Mouse (Mus musculus): Measurements from ENCODE around the gene Kat2b.
"Not testable (repeated sequence)": the region's sequence is repeated elsewhere in the genome, so short reads cannot be mapped to it uniquely, and the experiment has no call there.

Gene Kat2b

DNA sequence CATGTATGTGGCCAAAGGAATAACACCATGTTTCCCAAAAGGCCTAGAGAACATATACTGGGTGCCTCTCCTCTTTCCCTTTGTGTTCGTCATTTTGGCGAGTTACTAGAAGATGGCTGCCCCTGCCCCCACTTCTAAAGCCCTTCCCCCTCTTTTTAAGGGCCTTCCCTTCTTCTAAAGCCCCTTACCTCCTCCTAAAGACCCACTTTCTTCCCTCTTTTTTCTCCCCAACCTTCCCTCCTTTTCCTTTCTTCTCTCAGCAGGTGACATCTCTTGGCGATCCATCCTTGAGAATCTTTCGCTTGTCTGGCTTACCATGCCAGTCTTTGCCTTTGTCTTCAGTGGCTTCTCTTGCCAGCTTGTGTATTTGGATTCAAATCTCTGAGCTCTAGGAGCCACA is 31.9 kb downstream of the Kat2b start:
- DNase-seq (ENCODE audit: low spot score in 2 of 2), result no peak

DNA sequence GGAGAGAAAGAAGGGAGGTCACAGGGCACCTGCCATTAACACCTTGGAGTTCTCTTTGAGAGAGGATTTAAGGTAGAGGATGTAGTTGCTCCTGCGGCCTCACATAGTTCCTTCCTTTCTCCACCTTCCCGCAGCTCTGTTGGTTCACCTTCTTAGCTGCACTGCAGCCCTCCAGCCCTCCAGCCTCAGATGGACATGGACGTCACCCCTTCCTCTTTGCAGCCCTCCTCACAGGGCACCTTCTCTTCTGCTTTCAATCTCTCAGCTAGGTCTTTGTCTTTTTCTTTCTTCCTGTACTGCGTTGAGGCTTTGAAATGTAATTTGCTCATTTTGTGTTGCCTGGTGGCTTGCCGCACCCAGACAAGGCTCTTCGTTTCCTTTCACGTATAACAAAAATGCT is 36.6 kb downstream of the Kat2b start:
- not testable (repeated sequence) for DNase-seq (ENCODE audit: low spot score in 2 of 2)

DNA sequence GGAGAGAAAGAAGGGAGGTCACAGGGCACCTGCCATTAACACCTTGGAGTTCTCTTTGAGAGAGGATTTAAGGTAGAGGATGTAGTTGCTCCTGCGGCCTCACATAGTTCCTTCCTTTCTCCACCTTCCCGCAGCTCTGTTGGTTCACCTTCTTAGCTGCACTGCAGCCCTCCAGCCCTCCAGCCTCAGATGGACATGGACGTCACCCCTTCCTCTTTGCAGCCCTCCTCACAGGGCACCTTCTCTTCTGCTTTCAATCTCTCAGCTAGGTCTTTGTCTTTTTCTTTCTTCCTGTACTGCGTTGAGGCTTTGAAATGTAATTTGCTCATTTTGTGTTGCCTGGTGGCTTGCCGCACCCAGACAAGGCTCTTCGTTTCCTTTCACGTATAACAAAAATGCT is 39.4 kb downstream of the Kat2b start:
- DNase-seq (ENCODE audit: low spot score in 2 of 2), result not testable (repeated sequence)

DNA sequence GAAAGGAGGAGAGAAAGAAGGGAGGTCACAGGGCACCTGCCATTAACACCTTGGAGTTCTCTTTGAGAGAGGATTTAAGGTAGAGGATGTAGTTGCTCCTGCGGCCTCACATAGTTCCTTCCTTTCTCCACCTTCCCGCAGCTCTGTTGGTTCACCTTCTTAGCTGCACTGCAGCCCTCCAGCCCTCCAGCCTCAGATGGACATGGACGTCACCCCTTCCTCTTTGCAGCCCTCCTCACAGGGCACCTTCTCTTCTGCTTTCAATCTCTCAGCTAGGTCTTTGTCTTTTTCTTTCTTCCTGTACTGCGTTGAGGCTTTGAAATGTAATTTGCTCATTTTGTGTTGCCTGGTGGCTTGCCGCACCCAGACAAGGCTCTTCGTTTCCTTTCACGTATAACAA is 42.3 kb downstream of the Kat2b start:
- not testable (repeated sequence) for DNase-seq (ENCODE audit: low spot score in 2 of 2)

DNA sequence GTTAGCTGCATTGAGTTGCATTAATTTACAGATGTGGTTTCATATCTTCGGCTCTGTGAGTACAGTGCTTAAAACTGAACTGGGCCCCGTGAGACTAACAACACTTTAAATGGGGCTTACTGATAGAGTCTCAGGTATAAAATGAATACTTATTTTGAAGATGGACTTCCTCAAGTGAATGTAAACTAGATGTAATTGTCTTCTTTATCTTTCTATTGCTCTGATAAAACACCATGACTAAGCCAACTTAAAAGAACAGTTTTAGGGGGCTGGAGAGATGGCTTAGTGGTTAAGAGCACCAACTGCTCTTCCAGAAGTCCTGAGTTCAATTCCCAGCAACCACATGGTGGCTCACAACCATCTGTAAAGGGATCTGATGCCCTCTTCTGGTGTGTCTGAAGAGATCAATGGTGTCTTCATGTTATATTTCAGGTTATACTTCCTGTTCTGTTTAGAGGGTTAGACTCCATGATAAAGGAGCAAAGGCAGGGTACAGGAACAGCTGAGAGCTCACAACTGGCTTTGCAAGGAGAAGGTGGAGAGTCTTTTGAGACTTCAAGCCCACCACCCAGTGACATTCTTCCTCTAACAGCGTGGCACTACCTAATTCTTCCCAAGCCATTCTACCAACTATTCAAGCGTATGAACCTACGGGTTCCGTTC is 50.8 kb downstream of the Kat2b start:
- DNase-seq (ENCODE audit: low spot score in 2 of 2), result no peak

DNA sequence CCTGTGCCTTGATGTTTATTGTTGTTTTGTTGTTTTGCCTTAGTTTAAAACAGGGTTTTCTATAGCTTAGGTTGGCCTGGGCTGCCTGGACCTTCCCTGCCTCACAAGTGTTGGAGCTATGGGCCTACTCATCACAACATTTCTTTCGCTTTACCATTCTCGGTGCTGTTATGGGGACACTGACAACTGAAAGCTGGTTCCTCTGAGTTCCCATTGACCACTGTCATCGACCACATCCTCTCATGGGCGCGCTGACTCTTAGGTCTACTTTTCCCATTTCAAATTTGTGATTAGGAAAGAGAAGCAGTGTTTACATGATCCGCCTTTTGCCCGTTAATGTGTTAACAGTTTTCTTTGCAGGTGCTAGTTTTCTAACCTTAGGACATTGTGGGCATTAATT is 51.7 kb downstream of the Kat2b start:
- DNase-seq (ENCODE audit: low spot score in 2 of 2), result no peak

DNA sequence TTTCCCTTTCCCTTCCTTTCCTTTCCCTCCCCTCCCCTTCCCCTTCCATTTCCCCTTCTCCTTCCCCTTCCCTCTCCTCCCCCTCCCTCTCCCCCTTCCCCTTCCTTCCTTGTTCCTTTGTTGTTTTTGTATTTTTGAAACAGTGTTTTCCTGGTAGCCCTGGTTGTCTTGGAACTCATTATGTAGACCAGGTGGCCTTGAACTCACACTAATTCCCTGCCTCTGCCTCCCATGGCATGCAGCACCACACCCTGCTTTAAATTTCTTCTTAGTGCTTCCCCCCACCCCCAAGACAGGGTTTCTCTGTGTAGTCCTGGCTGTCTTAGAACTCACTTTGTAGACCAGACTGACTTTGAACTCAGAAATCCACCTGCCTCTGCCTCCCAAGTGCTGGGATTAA is 52.7 kb downstream of the Kat2b start:
- DNase-seq (ENCODE audit: low spot score in 2 of 2), result no peak

DNA sequence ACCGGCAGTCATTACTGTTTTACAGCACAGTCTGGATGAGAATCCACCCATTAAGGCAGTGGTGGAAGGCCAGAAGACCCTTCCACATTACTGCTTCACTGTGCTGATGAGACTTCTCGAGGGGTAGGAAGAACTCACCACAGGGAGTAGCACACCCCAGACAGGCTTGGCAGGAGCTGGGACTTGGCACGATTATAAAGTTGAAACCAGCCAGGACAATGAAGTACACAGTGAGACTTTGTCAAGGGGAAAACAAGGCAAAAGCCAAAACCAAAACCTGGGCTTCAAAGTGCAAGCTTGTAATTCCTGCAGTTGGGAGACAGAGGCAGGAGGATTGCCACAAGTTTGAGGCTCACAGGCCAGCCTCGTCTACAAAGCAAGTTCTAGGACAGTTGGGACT is 54.0 kb downstream of the Kat2b start:
- no peak for DNase-seq (ENCODE audit: low spot score in 2 of 2)

DNA sequence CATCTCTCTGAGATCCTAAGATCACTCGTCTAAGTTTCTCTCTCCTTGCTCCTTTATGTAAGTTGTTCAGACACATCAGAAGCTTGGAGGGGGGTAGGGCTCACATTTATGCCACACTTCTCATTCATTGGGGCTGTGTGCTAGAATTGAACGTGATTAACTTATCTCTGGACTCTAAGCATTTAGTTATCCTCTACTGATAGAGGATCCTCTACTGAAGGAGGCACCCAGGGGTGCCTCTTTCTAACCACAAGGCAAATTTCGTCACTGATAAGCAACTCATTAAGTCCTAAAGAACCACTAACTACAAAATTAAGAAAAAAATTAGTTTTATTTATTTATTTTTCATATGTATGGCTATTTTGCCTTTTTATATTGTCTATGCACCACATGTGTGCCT is 55.5 kb downstream of the Kat2b start:
- DNase-seq (ENCODE audit: low spot score in 2 of 2), result no peak

DNA sequence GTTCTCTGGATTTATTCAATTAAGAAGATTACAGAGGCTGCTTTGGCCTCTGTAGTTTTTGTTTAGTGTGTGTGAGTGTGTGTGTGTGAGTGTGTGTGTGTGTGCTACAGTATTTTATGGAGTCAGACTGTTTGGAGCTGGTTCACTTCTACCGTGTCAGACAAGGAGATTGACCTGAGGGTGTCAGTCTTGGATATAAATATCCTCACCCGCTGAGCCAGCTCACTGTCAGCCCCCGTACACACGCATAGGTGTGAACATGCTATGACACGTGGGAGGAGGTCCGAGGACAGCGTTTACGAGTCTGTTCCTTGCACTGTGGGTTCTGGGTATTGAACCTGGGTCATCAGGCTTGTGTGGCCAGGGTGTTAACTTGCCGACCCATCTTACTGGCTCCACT is 57.1 kb downstream of the Kat2b start:
- no peak for DNase-seq (ENCODE audit: low spot score in 2 of 2)

DNA sequence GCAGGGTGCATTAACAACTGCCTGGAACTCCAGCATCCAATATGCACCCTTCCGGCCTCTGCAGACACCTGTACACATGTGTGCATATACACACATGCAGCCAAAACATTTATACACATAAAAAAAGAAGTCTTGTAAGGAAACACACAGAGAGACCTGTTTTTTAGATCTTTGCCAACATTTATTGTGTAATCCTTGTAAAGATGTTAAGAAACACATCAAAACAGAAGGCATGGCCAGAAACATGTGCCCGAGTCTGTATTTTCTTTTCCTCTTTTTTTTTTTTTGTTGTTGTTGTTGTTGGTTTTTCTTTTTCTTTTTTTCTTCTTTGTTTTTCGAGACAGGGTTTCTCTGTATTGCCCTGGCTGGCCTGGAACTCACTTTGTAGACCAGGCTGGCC is 59.5 kb downstream of the Kat2b start:
- no peak for DNase-seq (ENCODE audit: low spot score in 2 of 2)

DNA sequence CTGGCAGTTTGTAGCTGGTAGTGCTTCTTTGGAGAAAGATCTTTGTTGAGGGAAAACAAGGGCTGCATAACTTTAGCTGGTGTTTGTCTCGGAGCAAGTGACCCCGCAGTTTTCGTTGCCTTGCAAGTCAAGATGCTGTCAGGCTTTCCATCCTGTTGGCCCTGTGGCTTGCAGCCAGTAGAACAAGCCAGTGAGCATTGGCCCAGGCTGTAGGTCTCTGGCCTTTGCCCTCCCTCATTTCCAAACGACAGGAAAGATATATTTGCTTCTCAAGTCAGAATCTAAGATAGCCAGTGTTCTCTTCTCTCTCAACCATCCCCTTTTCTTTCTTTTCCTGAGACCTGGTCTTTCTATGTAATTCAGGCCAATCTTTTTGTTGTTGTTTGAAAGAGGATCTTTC is 60.8 kb downstream of the Kat2b start:
- no peak for DNase-seq (ENCODE audit: low spot score in 2 of 2)

DNA sequence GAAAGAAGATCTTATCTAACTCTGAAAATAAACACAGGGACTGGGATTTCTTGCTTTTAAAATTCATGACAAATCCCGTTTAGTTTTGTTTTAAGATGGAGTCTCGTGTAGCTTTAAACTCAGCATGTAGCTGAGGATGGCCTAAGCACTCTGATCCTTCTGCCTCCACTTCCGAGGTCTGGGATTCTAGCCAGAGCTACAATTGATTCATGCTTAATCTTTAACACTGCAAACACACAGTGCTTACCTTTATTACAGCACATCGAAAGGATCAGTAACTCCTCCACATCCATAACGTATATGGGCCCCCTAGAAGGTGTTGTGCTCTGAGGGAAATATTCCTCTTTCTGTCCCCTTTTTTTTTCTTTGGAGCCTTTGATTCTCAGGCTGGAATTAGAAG is 61.5 kb downstream of the Kat2b start:
- no peak for DNase-seq (ENCODE audit: low spot score in 2 of 2)

DNA sequence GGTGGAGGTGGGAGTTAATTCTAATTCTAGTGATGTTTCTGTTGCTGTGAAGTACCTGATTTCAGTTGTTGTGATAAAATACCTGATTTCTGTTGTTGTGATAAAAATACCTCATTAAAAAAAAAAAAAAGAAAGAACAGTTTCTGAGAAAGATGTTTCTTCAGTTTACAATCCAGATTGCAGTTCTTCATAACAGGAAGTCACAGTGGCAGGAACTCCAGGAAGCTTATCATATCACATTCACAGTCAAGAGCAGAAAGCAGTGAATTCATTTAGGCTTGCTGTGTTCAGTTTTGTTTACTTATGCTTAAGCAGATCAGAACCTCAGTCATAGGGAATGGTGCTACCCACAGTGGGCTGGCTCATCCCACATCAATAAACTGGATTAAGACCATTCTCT is 64.7 kb downstream of the Kat2b start:
- DNase-seq (ENCODE audit: low spot score in 2 of 2), result no peak

DNA sequence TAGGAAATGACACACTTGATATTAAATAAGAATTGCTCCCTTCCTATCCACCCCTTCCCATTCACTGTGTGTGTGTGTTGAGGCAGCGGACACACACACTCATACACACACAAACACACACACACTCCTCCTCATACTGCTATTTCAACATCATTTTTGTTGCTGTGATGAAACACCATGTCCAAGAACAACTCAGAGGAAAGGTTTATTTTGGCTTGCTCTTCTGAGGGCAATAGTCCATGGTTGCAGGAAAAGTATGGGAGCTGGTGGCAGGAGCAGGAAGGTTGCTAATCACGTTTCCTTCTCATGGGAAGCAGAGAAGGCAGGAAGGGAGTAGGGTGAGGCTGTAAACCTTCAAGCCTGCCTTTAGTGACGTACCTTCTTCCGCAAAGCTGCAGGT is 76.7 kb downstream of the Kat2b start:
- DNase-seq (ENCODE audit: low spot score in 2 of 2), result no peak

DNA sequence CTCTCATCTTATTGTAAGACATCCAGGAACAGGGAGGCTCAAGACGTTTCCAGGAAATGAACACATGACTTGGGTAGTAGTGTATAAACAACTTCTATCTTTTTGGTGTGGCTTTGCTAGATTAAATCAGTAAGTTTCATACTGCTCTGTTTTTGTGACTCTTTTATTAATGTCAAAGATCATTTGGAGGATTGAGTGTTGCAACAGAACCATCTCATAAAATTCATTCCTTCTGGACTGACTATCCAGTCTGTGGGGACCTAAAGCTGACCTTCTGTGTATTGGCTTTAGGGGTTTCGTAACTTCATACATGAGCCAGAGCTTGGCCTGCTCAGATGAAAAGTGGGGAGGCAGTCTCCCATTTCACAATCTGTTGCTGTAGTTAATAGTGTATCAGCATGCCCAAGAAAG is 83.6 kb downstream of the Kat2b start:
- DNase-seq (ENCODE audit: low spot score in 2 of 2), result no peak

DNA sequence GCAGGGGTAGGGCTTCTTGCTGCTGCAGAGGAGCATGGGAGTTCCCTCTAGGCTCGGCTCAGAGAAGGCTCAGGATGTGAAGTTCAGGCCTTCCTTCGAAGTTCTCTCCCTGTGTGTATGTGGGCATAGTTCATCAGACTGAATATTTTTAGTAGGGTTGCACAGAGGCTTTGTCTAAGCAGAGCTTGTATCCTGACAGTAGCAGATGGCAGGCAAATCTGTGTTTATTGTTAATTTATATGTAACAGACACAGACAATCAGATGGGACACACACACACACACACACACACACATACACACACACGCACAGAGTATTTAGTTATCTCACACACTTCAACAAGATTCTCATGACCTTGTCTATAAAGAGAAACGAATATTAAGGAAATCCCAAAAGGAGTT is 87.9 kb downstream of the Kat2b start:
- DNase-seq (ENCODE audit: low spot score in 2 of 2), result no peak

DNA sequence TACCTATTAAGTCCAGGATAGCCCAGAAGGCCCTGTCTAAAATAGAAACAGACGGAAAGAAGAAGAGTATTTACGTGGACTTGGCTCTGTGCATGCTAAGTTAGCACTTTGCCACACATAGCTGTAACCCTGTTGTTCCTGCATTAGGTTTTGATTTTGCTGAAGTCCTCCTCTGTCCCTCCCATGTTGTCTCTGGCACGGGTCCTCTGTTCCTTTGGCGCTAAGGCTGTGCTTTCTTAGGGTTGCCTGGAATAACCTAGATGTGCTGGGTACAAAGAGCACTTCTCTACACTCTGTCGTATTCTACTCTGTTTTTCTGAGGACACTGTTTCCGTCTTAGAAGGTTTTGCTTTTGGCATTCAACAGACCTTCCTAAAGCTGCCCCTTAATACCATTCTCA is 88.4 kb downstream of the Kat2b start:
- DNase-seq (ENCODE audit: low spot score in 2 of 2), result no peak

DNA sequence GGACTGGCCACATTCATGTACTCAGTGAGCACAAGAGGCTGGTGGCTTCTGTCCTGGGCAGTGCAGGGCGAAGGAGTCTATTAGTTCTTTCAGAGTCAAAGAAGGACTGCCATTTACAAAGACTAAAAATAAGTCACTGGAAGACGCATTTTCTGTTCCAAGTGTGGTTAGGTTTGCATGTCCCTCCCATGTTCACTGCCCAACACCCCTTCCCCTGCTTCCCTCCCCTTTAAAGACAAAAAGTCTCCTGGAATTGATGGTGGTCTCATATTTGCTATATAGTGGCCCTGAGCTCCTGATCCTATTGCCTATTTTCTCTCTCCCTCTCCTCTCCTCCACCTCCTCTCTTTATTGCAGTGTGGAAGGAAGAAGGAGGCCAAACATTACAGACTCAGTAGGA is 89.3 kb downstream of the Kat2b start:
- DNase-seq (ENCODE audit: low spot score in 2 of 2), result no peak

DNA sequence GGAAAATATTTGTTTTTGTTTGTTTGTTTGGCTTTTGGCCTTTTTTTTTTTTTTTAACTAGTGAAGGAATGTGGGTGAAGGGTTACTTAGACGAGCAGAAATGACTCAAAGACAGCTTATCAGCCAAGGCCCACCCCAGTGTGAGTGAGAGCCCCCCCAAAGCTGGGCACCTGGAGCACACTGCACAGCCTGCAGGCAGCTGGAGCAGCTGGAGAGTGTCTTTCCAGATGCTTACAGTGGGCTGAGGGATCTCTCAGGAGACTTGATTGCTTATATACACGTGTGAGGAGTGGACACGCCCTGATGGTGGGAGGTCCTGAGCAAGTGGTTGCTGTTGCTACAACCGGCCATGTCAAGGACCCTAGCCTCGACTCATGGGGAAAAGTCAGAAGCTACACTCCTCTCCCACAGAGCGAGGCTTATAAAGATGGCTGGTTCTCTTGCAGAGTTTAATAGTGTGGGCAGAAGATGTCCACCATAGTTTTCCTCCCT is 89.8 kb downstream of the Kat2b start:
- no peak for DNase-seq (ENCODE audit: low spot score in 2 of 2)

DNA sequence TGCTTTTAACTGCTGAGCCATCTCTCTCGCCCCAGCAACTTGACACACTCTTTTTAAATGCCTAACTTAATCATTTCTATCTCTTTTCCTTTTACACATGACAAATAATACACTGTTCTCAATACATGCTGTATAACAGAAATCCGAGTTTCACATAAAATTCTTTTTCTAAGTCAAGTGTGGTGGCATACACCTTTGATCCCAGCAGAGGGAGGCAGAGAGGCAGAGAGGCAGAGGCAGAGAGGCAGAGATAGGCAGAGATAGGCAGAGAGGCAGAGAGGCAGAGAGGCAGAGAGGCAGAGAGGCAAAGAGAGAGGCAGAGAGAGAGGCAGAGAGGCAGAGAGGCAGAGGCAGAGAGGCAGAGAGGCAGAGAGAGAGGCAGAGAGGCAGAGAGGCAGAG is 90.7 kb downstream of the Kat2b start:
- DNase-seq (ENCODE audit: low spot score in 2 of 2), result not testable (repeated sequence)

DNA sequence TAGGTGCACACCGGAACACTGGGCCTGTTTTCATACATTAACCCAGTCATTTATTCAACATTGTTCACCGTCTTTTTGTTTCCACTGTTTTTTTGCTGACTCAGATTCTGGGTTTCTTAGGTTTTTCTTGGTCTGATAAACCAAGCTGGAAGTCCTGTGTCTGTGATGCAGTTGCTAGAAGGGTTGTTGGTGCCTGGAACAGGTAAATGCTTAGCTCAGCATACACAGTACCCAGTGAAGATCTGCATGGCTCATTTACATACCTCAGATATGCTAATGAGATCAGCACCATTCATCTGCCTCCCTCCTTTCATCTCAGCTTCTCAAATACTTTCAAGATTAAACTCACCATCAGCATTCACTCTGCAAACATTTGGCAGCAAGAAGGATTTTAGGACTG is 92.0 kb downstream of the Kat2b start:
- no peak for DNase-seq (ENCODE audit: low spot score in 2 of 2)

DNA sequence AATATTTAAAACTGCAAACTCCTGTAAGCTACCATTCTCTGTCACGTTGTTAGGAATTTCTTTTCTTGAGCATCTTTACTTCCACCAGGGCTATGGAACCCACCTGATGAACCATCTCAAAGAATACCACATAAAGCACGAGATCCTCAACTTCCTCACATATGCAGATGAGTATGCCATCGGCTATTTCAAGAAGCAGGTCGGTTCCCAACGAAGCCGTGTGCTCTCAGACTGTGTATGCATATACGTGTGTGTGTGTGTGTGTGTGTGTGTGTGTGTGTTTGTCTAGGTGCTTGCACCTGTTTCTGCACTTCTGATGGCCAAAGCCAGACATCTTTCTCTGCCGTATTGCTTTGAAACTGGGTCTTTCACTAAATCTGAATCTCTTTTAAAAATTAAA is 92.6 kb downstream of the Kat2b start:
- DNase-seq (ENCODE audit: low spot score in 2 of 2), result no peak

DNA sequence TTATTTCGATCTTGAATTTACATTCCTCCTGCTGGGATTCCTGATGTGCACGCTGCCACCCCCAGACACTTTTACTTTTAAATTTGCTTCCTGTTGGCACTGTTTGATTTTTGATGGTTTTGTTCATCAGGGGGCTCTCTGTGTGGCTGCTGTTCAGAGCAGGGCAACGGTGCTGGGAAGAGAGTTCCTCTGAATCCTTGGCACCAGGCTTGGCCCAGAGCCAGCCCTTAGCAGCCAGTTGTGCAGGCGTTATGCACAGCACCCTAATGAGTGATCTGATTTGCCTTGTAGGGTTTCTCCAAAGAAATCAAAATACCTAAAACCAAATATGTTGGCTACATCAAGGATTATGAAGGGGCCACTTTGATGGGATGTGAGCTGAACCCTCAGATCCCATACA is 93.1 kb downstream of the Kat2b start:
- DNase-seq (ENCODE audit: low spot score in 2 of 2), result no peak
